Mouse (Mus musculus) activated CD4-positive, CD25-positive, alpha-beta regulatory T cell, adult 9 weeks (primary cell): ENCODE data around the gene Traf3ip2. TPM values are rescaled to one million over a fixed set of nuclear protein-coding genes. Genes with fewer than 3 reads are reported as not detected.

Experiments
- polyA plus RNA-seq: library from polyadenylated mRNA; unstranded; fragments of 100-300 nt; shearing (Covaris generic); gene quantifications from one replicate; pipeline ENCODE4 v1.2.1, GENCODE M21; 2017

Traf3ip2 gene
- polyA plus RNA-seq: 74.1 TPM

GRCm38 (mm10) chr10:39612633-39612988, at the start of gene Traf3ip2:
Gene Traf3ip2, plus strand, starts transcription at chr10:39612934.

Other genes starting within 250 kb of the Traf3ip2 start
- 50.3 TPM for gene Fyn, start 244.1 kb upstream of the Traf3ip2 start, polyA plus RNA-seq
- gene Rev3l, start 119.2 kb downstream of the Traf3ip2 start, polyA plus RNA-seq: 13.3 TPM